Mouse (Mus musculus): ENCODE measurements around the gene Hnrnpa3. TPM values are rescaled to one million over a fixed set of nuclear protein-coding genes. Genes with fewer than 3 reads are reported as not detected.

Hnrnpa3 gene
- total RNA-seq (2023), result 583 TPM

GRCm38 (mm10) chr2:75658727-75659628, at the start of gene Hnrnpa3:
TSS of gene Hnrnpa3 (plus strand) at chr2:75659261.

GRCm38 (mm10) chr2:75704234-75705161, 45.4 kb downstream of the Hnrnpa3 start, which contains the start of gene Nfe2l2:
TSS of gene Nfe2l2 (minus strand) at chr2:75704641.

Other genes with a start within 250 kb of the Hnrnpa3 start
- 61.2 TPM for gene Nfe2l2, start 45.4 kb downstream of the Hnrnpa3 start, total RNA-seq (2023)
- 47.0 TPM for gene Agps, start 172.9 kb downstream of the Hnrnpa3 start, total RNA-seq (2023)

Measured in CD4-positive naive resting alpha-beta T cell, adult 57 days (primary cell).